Mouse (Mus musculus): ENCODE results near the gene Yae1d1. TPM values are rescaled to one million over a fixed set of nuclear protein-coding genes. Genes with fewer than 3 reads are reported as not detected.

Gene Yae1d1
- total RNA-seq (2023): 9.6 TPM

GRCm38 (mm10) chr13:17992697-17993514, at the start of gene Yae1d1:
Gene Yae1d1 (minus strand): TSS chr13:17993349.

GRCm38 (mm10) chr13:17944078-17944917, 48.9 kb downstream of the Yae1d1 start, which contains the start of gene Rala:
Gene Rala (minus strand): TSS chr13:17944239.

Other genes starting within 250 kb of the Yae1d1 start
- gene Cdk13, start 188.3 kb downstream of the Yae1d1 start, total RNA-seq (2023): 175 TPM
- 30.0 TPM for gene Rala, start 49.1 kb downstream of the Yae1d1 start, total RNA-seq (2023)

Data from CD4-positive naive resting alpha-beta T cell, adult 76 days (primary cell).